Mouse (Mus musculus) left cerebral cortex, postnatal 10 days (tissue): ENCODE data around the gene Mpi. TPM values are rescaled to one million over a fixed set of nuclear protein-coding genes. Genes with fewer than 3 reads are reported as not detected.

Source experiments
- DNase-seq, 2 experiments: peaks; one replicate each; pipeline ENCODE4 v3.0.0; 2021 to 2022; ENCODE audit warnings: low spot score in 2 of 2, mixed read lengths in 1 of 2; ENCODE audit errors: extremely low spot score in 1 of 2
- intact Hi-C: fragments of 180-260 bp; cut with DNase I; formaldehyde crosslinking; loops from one replicate; pipeline ENCODE4 v1.15.1; 2025
- total RNA-seq, 2 experiments: library from RNA; stranded (reverse); gene quantifications; 2 replicates each; pipeline ENCODE4 v1.2.3; 2021

Mpi gene
- 10 to 100 TPM; 79.5 to 81.1 TPM for total RNA-seq

GRCm38 (mm10) chr9:57552139-57552887 is at the start of gene Mpi:
Mpi (minus strand) TSS chr9:57552763.
- DNase-seq: peak; percentile 76 to 82
- intact Hi-C loops: no loop called here

GRCm38 (mm10) chr9:57602098-57602497 is 49.5 kb upstream of the Mpi start:
- intact Hi-C loops: no loop called here
- DNase-seq: no peak

- intact Hi-C loops: no loop called here
- DNase-seq: peak; percentile 63 to 80
Measured at GRCm38 (mm10) chr9:57601353-57601706, 48.8 kb upstream of the Mpi start.

GRCm38 (mm10) chr9:57600620-57601352 is 48.2 kb upstream of the Mpi start:
- intact Hi-C loops: no loop called here
- peak in 1 of 2 experiments; percentile 71 for DNase-seq

- intact Hi-C loops: no loop called here
- DNase-seq: no peak
Measured at GRCm38 (mm10) chr9:57598851-57599563, 46.4 kb upstream of the Mpi start.

GRCm38 (mm10) chr9:57597929-57598382 is 45.4 kb upstream of the Mpi start:
- intact Hi-C loops: no loop called here
- DNase-seq: peak in 1 of 2 experiments; percentile 69

GRCm38 (mm10) chr9:57597265-57597664 is 44.7 kb upstream of the Mpi start:
- no peak for DNase-seq
- intact Hi-C loops: no loop called here

GRCm38 (mm10) chr9:57594174-57594509 is 41.6 kb upstream of the Mpi start:
- no peak for DNase-seq
- intact Hi-C loops: no loop called here

- intact Hi-C loops: no loop called here
- no peak for DNase-seq
Measured at GRCm38 (mm10) chr9:57593454-57594173, 41.1 kb upstream of the Mpi start.

- intact Hi-C loops: no loop called here
- no peak for DNase-seq
Measured at GRCm38 (mm10) chr9:57590726-57591125, 38.2 kb upstream of the Mpi start.

- intact Hi-C loops: loop anchor here (5.0 kb wide), 1 partner anchor 53 kb away; no protein-coding TSS in a partner anchor
- DNase-seq: peak; percentile 65 to 87
Measured at GRCm38 (mm10) chr9:57589224-57590126, 36.9 kb upstream of the Mpi start, which contains the start of gene Ulk3. Ulk3 (plus strand) TSS chr9:57589452.

- intact Hi-C loops: loop anchor here (5.0 kb wide), 1 partner anchor 57 kb away; no protein-coding TSS in a partner anchor
- DNase-seq: no peak
Measured at GRCm38 (mm10) chr9:57584991-57585390, 32.4 kb upstream of the Mpi start.

- no peak for DNase-seq
- intact Hi-C loops: no loop called here
Measured at GRCm38 (mm10) chr9:57577144-57577849, 24.7 kb upstream of the Mpi start.

GRCm38 (mm10) chr9:57575577-57575976 is 23.0 kb upstream of the Mpi start:
- intact Hi-C loops: no loop called here
- no peak for DNase-seq

GRCm38 (mm10) chr9:57574397-57574796 is 21.8 kb upstream of the Mpi start:
- DNase-seq: no peak
- intact Hi-C loops: no loop called here

GRCm38 (mm10) chr9:57568500-57568899 is 15.9 kb upstream of the Mpi start:
- DNase-seq: no peak
- intact Hi-C loops: no loop called here

GRCm38 (mm10) chr9:57566846-57567245 is 14.3 kb upstream of the Mpi start:
- no peak for DNase-seq
- intact Hi-C loops: no loop called here
